Mouse (Mus musculus) lung, postnatal 25 days (tissue): ENCODE results near the gene Esr1.

Source experiments
- DNase-seq: peaks from one replicate; pipeline ENCODE4 v3.0.0; 2022; ENCODE audit warnings: low spot score

The Esr1 gene

GRCm38 (mm10) chr10:4841039-4841438 lies 229.6 kb downstream of the Esr1 start:
- no peak for DNase-seq

- DNase-seq, result no peak
Measured at GRCm38 (mm10) chr10:4847523-4847922, 236.1 kb downstream of the Esr1 start.

GRCm38 (mm10) chr10:4849881-4850280 lies 238.5 kb downstream of the Esr1 start:
- DNase-seq, result no peak

GRCm38 (mm10) chr10:4875076-4875737 lies 263.8 kb downstream of the Esr1 start:
- DNase-seq, result no peak

- no peak for DNase-seq
Measured at GRCm38 (mm10) chr10:4881391-4881790, 270.0 kb downstream of the Esr1 start.

GRCm38 (mm10) chr10:4885506-4885905 lies 274.1 kb downstream of the Esr1 start:
- DNase-seq, result no peak

GRCm38 (mm10) chr10:4885961-4886360 lies 274.6 kb downstream of the Esr1 start:
- DNase-seq, result no peak

GRCm38 (mm10) chr10:4893475-4893874 lies 282.1 kb downstream of the Esr1 start:
- DNase-seq, result no peak

GRCm38 (mm10) chr10:4897789-4898188 lies 286.4 kb downstream of the Esr1 start:
- DNase-seq, result no peak

- DNase-seq, result no peak
Measured at GRCm38 (mm10) chr10:4900324-4900723, 288.9 kb downstream of the Esr1 start.

- no peak for DNase-seq
Measured at GRCm38 (mm10) chr10:4909271-4909670, 297.9 kb downstream of the Esr1 start.

- no peak for DNase-seq
Measured at GRCm38 (mm10) chr10:4910451-4910850, 299.1 kb downstream of the Esr1 start.

- DNase-seq, result no peak
Measured at GRCm38 (mm10) chr10:4919046-4919445, 307.7 kb downstream of the Esr1 start.

GRCm38 (mm10) chr10:4923616-4924015 lies 312.2 kb downstream of the Esr1 start:
- DNase-seq, result no peak

- no peak for DNase-seq
Measured at GRCm38 (mm10) chr10:4924391-4924790, 313.0 kb downstream of the Esr1 start.

GRCm38 (mm10) chr10:4943148-4943547 lies 331.8 kb downstream of the Esr1 start:
- DNase-seq, result no peak

GRCm38 (mm10) chr10:4944725-4945124 lies 333.3 kb downstream of the Esr1 start:
- DNase-seq, result no peak

GRCm38 (mm10) chr10:4965768-4966167 lies 354.4 kb downstream of the Esr1 start:
- DNase-seq, result no peak

- DNase-seq, result no peak
Measured at GRCm38 (mm10) chr10:4971156-4971555, 359.8 kb downstream of the Esr1 start.

- no peak for DNase-seq
Measured at GRCm38 (mm10) chr10:4971586-4971985, 360.2 kb downstream of the Esr1 start.

GRCm38 (mm10) chr10:4972026-4972425 lies 360.6 kb downstream of the Esr1 start:
- no peak for DNase-seq

GRCm38 (mm10) chr10:4974246-4974645 lies 362.9 kb downstream of the Esr1 start:
- no peak for DNase-seq

GRCm38 (mm10) chr10:4976557-4976956 lies 365.2 kb downstream of the Esr1 start:
- DNase-seq, result no peak

- DNase-seq, result no peak
Measured at GRCm38 (mm10) chr10:4977374-4977773, 366.0 kb downstream of the Esr1 start.
